Mouse (Mus musculus): ENCODE measurements at regions not wholly inside any gene's neighbourhood (a gene's known extent, or its start where the extent isn't known, plus 50 kb on each side); places are given as distances from the start of the nearest gene placed in this dataset.

DNA sequence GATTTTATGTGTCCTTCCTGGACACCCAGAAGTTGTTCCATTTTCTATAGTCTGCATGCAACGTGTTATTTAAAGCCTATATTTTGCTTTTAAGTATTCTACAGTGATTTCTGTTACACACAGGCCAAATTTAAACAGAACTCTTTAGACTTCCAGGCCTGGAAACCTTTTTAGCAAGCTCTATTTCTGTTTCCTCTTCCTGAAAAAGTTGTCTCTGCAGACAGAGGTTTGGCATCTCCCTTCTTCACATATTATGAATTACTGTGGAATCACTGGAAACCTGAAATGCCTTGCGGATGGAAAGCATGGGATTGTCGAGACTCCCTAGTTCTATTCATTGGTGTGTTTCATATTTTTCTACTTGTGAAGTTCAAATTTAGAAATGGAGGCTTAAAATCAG lies 530.7 kb downstream of the Cd109 start:
- no peak for ATAC-seq

- ATAC-seq = no peak
Measured at GRCm38 (mm10) chr9:79165596-79165995, 550.2 kb downstream of the Cd109 start.

DNA sequence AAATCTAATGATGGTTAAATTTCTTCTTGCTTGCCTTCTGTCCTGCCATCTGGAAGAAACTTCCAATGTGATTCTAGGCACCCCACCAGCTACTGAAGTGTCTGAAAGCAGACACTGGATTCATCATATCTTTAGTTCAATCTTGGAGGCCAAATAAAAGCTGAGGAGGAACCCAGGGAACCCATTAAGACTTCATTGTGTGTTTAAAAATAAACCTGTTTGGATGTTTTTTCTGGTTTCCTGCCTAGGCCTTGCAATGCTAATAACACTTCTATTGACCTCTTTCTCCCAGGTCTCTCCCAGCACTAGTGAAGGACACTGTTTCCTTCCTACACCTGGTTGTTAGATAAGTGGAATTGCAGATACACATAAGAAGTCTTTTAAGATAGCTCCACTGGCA lies 545.6 kb downstream of the Col12a1 start:
- no peak for ATAC-seq

DNA sequence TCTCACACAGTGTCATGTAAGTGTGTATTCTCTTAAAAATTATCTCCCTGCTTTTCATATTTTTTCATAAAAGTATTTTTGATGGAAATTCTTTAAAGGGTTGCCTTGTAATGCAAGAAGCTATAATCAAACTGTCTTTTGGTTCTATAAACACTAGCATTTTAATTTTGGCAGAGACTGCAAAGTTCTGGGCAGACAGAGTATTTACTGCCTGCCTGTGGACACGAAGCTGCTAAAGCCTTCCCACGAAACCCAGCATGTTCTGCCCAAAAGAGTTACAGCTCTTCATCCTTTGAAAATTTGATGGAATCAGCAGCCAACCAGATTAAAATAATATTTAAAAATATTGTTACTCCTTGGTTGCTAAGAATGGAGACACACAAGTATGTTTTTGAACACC lies 538.7 kb downstream of the Col12a1 start:
- ATAC-seq = no peak

- no peak for ATAC-seq
Measured at GRCm38 (mm10) chr9:79195420-79195819, 523.2 kb downstream of the Col12a1 start.

GRCm38 (mm10) chr9:79201755-79202154 lies 516.9 kb downstream of the Col12a1 start:
- ATAC-seq = no peak

- no peak for ATAC-seq
Measured at GRCm38 (mm10) chr9:79213364-79213763, 505.3 kb downstream of the Col12a1 start.

- no peak for ATAC-seq
Measured at GRCm38 (mm10) chr9:79215986-79216385, 502.6 kb downstream of the Col12a1 start.

GRCm38 (mm10) chr9:79216432-79216831 lies 502.2 kb downstream of the Col12a1 start:
- no peak for ATAC-seq

GRCm38 (mm10) chr9:79233081-79233480 lies 485.6 kb downstream of the Col12a1 start:
- ATAC-seq = no peak

- ATAC-seq = no peak
Measured at GRCm38 (mm10) chr9:79233751-79234150, 484.9 kb downstream of the Col12a1 start.

- no peak for ATAC-seq
Measured at GRCm38 (mm10) chr9:79269646-79270213, 448.9 kb downstream of the Col12a1 start.

GRCm38 (mm10) chr9:79270256-79270655 lies 448.4 kb downstream of the Col12a1 start:
- no peak for ATAC-seq

- ATAC-seq = no peak
Measured at GRCm38 (mm10) chr9:79287849-79288248, 430.8 kb downstream of the Col12a1 start.

DNA sequence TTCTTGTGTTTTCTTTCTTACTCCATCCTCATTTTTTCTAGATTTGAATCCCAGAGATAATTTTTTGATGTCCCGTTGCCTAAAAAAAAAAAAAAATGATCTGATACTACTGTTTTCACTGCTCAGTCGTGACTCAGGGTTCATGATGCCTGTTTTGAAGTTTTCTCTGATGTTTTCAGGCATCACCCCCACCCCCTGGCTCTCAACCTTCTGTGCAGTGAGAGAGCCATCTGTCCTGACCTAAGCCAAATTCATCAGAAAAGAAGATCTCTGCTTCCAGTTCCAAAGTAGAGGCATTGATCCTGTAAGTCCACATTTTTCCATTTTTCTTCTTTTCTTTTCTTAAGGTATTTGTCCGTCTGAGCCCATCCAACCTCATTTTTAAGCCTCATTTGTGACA lies 423.3 kb downstream of the Col12a1 start:
- no peak for ATAC-seq

DNA sequence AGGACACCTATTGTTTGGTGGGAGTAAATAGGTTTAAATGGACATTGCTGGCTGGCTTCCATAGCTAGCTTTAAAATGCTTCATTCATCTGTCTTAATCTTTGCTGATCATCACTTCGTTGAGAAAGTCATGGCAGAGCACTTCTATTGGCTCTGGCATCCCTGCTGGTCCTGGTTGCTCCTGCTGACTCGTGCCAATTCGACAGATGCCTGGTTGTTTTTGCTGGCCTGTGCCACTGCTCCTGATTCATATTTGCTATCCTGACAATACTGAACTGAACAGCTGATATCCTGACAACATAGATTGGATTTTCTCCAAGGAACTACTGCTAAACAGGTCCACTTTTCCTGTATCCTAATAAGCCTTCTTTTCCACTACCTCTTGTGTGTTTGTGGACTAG lies 417.1 kb downstream of the Col12a1 start:
- no peak for ATAC-seq

- no peak for ATAC-seq
Measured at GRCm38 (mm10) chr9:79310591-79310990, 408.0 kb downstream of the Col12a1 start.

GRCm38 (mm10) chr9:79317411-79317810 lies 401.2 kb downstream of the Col12a1 start:
- no peak for ATAC-seq

DNA sequence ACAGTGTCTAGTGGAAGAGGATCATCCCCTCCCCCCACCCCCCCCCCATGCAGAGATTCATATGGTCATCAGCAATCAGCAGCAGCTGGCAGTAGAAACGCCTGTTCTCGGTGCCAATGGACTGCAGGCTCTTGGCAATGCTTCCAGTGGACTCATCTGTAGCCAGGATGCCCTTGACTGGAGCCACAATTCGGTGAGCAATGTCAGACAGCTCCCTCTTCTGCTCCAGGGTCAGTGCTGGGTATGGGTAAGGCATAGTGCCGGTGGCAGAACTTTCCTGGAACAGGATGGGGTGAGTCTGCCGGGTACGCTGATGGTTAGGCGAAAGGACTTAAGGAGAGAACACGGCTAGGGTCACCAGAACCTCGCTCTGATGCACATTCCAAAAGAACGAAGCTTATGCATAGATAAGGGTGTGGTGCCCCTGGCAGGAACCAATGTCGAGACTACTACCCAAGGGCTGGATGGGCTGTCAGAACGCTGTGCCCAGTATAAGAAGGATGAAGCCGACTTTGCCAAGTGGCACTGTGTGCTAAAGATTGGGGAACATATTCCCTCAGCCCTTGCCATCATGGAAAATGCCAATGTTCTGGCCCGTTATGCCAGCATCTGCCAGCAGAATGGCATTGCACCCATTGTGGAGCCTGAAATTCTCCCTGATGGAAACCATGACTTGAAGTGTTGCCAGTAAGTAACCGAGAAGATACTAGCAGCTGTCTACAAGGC lies 372.1 kb downstream of the Col12a1 start:
- ATAC-seq = no peak

- no peak for ATAC-seq
Measured at GRCm38 (mm10) chr9:79392020-79392419, 326.6 kb downstream of the Col12a1 start.

DNA sequence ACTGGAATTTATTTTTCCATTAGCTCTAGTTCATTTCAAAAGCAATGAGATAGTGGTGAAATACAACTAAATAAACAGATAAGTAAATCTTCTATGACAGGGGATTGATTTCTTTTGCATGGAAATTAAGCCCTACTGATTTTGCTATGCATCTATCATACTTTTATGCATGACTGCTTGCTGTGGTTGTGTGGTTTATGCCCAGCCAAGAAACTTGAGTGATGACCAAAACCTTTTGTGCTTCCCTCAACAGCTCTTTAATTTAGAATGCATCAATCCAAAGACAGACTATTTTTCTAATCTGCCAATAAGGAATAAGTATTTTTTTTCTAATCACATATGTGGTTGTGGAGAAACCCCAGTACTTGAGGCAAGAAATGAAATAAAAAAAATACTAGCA lies 303.6 kb downstream of the Col12a1 start:
- no peak for ATAC-seq

DNA sequence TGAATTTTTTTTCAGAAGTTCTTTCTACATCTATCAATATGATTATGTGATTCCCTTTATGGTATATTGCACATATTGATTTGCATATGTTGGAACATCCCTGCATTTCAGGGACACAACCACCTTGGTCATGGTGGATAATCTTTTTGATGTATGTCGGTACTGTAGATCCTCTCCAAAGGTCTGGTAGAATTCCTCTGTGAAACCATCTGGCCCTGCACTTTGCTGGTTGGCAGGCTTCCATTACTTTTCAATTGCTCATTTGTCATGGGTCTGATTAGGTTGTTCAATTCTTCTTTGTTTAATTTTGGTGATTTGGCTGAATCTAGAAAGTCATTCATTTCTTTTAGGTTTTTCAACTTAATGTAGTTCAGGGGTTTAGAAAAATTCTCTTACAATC lies 288.2 kb downstream of the Col12a1 start:
- ATAC-seq = no peak

GRCm38 (mm10) chr9:79437636-79438035 lies 281.0 kb downstream of the Col12a1 start:
- ATAC-seq = no peak

DNA sequence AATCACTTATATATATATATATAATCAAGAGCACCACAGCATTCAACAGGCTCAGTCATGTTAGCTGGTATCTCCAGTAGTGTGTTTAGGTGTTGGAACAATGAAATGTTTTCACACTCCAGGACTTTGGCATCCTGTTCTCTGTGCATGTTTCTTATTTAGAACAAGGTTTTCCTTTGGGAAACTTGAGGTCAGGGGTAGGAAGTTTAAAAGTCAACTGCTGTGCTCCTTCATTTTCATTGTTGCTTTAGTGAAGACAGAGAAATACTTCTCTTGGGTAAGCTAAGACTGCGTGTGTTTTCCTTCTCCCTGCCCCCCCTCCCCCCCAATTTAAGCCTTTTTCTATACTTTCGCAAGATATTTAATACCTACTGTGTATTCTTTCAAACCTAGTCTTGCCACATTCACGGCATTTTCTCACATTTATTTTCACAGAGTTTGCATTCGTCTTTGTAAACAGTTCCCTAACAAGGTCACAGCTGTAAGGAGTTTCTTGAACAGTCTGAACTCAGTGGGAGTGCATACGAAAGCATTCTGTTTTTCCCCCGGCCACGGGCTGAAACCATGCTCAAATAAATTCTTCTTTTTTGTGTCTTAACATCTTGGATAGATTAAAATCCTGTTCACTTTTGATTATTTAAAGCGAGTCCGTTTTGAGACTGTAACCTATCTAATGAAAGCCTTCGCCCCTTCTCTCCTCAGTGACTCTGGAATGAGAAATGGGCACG lies 279.2 kb downstream of the Col12a1 start:
- ATAC-seq = no peak

All from CD4-positive, CD25-positive, alpha-beta regulatory T cell, adult 4 months (primary cell).